Mouse (Mus musculus): Measurements from ENCODE around the gene Map2k5. TPM values are rescaled to one million over a fixed set of nuclear protein-coding genes. Genes with fewer than 3 reads are reported as not detected.

Map2k5 gene
- polyA plus RNA-seq, 1 experiment: 27.7 TPM

DNA sequence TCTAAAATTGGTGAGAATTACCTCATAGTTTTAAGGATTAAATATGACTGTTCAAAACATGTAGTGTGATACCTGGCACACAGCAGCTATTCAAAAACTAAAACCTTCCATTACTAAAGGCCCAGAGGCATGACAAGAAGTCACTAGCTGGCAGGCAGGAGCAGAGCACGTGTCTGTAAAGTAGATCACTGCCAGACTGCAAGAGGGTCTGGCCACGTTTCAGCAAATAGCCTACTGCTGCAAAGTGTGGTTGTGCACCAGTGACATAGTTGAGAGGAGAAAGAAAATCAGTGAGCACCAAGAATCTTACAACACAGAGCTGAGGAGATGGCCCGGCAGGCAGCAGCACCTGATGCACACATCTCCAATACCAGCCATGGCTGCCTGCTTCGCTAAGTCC lies 75.2 kb downstream of the Map2k5 start:
- no peak for TF ChIP-seq POLR2A (IDR thresholded peaks at IDR 0.05; ENCODE audit: low read depth, low read length)
- no peak for TF ChIP-seq CTCF (IDR thresholded peaks at IDR 0.05; ENCODE audit: extremely low read depth, insufficient read depth, insufficient read length, insufficient replicate concordance)
- H3K27ac ChIP-seq (ENCODE audit: insufficient read depth, low read length): no peak overlapping the region
- no peak overlapping the region for H3K4me3 ChIP-seq (ENCODE audit: extremely low read depth, insufficient read depth, insufficient read length)
- 89% methylated on average over 4 of the region's 4 CpGs for WGBS
- H3K4me1 ChIP-seq (ENCODE audit: control insufficient read depth, insufficient read depth, insufficient read length): no peaks in the 10 kb centered on the region
- DNase-seq (ENCODE audit: low read depth in 1 of 2, low spot score in 2 of 2): no peak
- no peaks in the 10 kb centered on the region for H3K27me3 ChIP-seq (ENCODE audit: control insufficient read depth, insufficient read depth, low read length)
- peaks cover 3% of the 10 kb centered on the region; the same call in 1 of the 2 replicates for H3K36me3 ChIP-seq (ENCODE audit: control insufficient read depth, insufficient read depth, low read length)

DNA sequence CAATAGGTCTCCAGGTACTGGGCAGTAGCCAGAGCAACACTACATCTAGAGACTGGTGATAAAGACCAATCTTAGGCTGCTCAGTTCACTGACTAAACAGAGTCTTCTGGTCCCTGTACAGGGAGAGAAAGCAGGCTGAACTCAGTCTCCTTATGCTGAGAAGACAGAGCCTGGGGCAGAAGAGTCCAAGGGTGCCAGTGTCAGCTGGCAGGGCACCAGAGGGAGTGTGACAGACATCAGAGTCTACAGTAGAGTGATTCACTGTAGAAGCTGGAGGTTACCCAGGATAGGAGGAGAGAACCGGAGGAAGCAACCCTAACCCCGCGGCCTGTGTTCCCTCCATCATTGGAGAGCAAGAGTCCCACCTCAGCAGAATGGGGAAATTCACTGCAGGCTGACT lies 79.0 kb downstream of the Map2k5 start:
- Histone ChIP-seq H3K27ac (ENCODE audit: insufficient read depth, low read length) (no peak overlapping the region), H3K4me1 (ENCODE audit: control insufficient read depth, insufficient read depth, insufficient read length) (peaks cover 2% of the 10 kb centered on the region; the same call in 1 of the 2 replicates), H3K27me3 (ENCODE audit: control insufficient read depth, insufficient read depth, low read length) (no peaks in the 10 kb centered on the region), H3K4me3 (ENCODE audit: extremely low read depth, insufficient read depth, insufficient read length) (no peak overlapping the region), H3K36me3 (ENCODE audit: control insufficient read depth, insufficient read depth, low read length) (peaks cover 3% of the 10 kb centered on the region; the same call in 1 of the 2 replicates)
- WGBS: 94% methylated on average over 3 of the region's 3 CpGs
- no peak for DNase-seq (ENCODE audit: low read depth in 1 of 2, low spot score in 2 of 2)
- TF ChIP-seq CTCF (IDR thresholded peaks at IDR 0.05; ENCODE audit: extremely low read depth, insufficient read depth, insufficient read length, insufficient replicate concordance): no peak
- no peak for TF ChIP-seq POLR2A (IDR thresholded peaks at IDR 0.05; ENCODE audit: low read depth, low read length)

DNA sequence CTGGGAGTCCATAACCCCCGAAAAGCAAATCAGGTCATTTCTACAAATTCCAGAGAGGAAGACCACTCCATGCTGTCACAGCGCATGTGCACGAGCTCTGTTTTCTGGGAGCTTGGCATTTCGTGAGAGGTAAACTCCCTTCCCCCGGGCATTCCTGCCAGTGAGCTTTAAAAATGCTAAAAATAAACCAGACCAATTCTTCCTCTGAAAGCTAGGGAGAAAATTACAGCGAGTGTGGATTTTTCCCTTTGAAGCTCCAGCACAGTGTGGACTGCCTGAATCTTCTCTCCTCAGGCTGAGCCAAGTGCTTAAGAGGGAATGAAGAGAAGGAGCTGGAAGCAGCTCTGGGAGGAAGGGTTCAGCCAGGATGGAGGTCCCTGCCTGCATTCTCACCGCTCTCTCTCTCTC lies 82.1 kb downstream of the Map2k5 start:
- H3K4me1 ChIP-seq (ENCODE audit: control insufficient read depth, insufficient read depth, insufficient read length): peaks cover 2% of the 10 kb centered on the region; the same call in 1 of the 2 replicates
- no peak for DNase-seq (ENCODE audit: low read depth in 1 of 2, low spot score in 2 of 2)
- no peaks in the 10 kb centered on the region for H3K27me3 ChIP-seq (ENCODE audit: control insufficient read depth, insufficient read depth, low read length)
- TF ChIP-seq CTCF (IDR thresholded peaks at IDR 0.05; ENCODE audit: extremely low read depth, insufficient read depth, insufficient read length, insufficient replicate concordance): no peak
- TF ChIP-seq POLR2A (IDR thresholded peaks at IDR 0.05; ENCODE audit: low read depth, low read length): no peak
- H3K36me3 ChIP-seq (ENCODE audit: control insufficient read depth, insufficient read depth, low read length): peaks cover 6% of the 10 kb centered on the region; the same call in 1 of the 2 replicates
- no peak overlapping the region for H3K4me3 ChIP-seq (ENCODE audit: extremely low read depth, insufficient read depth, insufficient read length)
- 82% methylated on average over 7 of the region's 7 CpGs for WGBS
- H3K27ac ChIP-seq (ENCODE audit: insufficient read depth, low read length): no peak overlapping the region

DNA sequence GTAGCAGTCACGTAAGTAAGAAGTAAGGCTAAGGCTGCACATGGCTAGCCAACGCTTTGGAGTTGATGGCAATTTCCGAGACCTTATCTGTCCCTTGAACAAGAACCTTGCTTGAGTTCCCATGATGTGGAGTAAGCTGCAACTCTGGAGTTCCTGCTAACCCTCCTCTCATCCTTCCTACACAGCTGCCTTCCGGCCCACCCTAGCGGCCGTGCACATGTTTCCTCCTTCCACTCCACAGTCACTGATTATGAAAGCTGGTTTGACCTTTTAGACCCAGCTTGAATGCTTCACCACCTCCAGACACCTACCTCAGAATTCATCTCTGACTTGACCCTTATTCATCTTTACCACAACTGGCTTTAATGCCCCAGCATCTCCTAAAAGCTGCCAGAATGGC lies 82.9 kb downstream of the Map2k5 start:
- no peak for TF ChIP-seq POLR2A (IDR thresholded peaks at IDR 0.05; ENCODE audit: low read depth, low read length)
- peak; percentile 1; the same call in 1 of the 2 replicates for TF ChIP-seq CTCF (IDR thresholded peaks at IDR 0.05; ENCODE audit: extremely low read depth, insufficient read depth, insufficient read length, insufficient replicate concordance)
- DNase-seq (ENCODE audit: low read depth in 1 of 2, low spot score in 2 of 2): peak in 1 of 2 experiments; percentile 6
- Histone ChIP-seq H3K4me3 (ENCODE audit: extremely low read depth, insufficient read depth, insufficient read length) (no peak overlapping the region), H3K27ac (ENCODE audit: insufficient read depth, low read length) (no peak overlapping the region), H3K4me1 (ENCODE audit: control insufficient read depth, insufficient read depth, insufficient read length) (peaks cover 2% of the 10 kb centered on the region; the same call in 1 of the 2 replicates), H3K27me3 (ENCODE audit: control insufficient read depth, insufficient read depth, low read length) (no peaks in the 10 kb centered on the region), H3K36me3 (ENCODE audit: control insufficient read depth, insufficient read depth, low read length) (peaks cover 3% of the 10 kb centered on the region; the same call in 1 of the 2 replicates)
- 39% methylated on average over 6 of the region's 6 CpGs for WGBS

DNA sequence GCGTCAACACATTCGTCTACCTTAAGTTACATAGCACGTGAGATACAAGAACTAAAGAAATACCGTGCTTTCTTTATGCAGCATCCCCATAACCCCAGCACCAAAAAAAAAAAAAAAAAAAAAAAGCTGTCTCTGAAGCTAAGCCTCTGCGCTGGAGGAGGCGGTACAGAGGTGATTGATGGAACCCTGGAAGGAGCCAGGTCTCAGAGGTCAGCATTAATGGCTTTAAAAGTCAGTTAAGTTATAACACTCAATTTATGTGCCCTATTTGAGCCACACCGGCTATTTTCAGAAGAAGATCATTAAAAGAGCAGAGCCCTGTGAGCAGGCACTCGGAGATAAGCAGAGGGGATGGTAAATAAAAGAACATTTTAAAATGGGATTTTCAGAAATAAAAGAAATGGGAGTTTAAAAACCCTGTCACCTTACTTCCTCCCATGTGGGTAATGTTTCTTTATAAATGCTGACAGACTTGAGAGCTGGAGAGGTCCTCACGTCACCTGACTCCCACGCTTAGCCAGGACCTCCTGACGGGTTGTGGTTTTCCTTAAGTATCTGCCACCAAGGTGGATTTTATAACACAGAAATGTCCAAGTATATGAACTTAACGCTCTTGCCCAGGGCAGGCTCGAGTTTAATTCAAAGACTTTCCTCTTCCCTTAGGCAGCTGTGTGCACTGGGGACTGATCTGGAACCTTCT lies 83.8 kb downstream of the Map2k5 start:
- no peak for DNase-seq (ENCODE audit: low read depth in 1 of 2, low spot score in 2 of 2)
- Histone ChIP-seq H3K4me3 (ENCODE audit: extremely low read depth, insufficient read depth, insufficient read length) (no peak overlapping the region), H3K36me3 (ENCODE audit: control insufficient read depth, insufficient read depth, low read length) (peaks cover 3% of the 10 kb centered on the region; the same call in 1 of the 2 replicates), H3K4me1 (ENCODE audit: control insufficient read depth, insufficient read depth, insufficient read length) (peaks cover 2% of the 10 kb centered on the region; the same call in 1 of the 2 replicates), H3K27ac (ENCODE audit: insufficient read depth, low read length) (no peak overlapping the region), H3K27me3 (ENCODE audit: control insufficient read depth, insufficient read depth, low read length) (no peaks in the 10 kb centered on the region)
- TF ChIP-seq CTCF (IDR thresholded peaks at IDR 0.05; ENCODE audit: extremely low read depth, insufficient read depth, insufficient read length, insufficient replicate concordance): no peak
- no peak for TF ChIP-seq POLR2A (IDR thresholded peaks at IDR 0.05; ENCODE audit: low read depth, low read length)
- WGBS: 76% methylated on average over 13 of the region's 13 CpGs

DNA sequence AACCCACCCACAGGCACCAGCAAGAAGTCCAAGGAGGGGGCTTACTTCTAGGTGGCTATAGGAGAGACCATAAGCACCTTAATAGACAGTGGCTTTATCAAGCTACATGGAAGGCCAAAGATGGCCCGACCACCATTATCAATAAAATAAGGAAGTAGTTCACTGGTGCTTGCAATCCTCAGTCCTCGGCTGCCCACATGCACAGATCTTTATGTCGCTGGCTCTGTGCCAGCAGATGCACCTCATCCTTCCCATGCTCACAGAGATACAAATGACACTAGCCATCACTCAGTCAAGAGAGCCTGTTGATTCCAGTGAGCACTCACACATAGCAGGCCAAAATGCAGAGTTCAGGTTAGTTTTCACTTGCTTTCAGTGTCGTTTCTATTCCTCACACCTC lies 89.0 kb downstream of the Map2k5 start:
- H3K27me3 ChIP-seq (ENCODE audit: control insufficient read depth, insufficient read depth, low read length): no peaks in the 10 kb centered on the region
- WGBS: 76% methylated on average over 4 of the region's 4 CpGs
- TF ChIP-seq POLR2A (IDR thresholded peaks at IDR 0.05; ENCODE audit: low read depth, low read length) (no peak), CTCF (IDR thresholded peaks at IDR 0.05; ENCODE audit: extremely low read depth, insufficient read depth, insufficient read length, insufficient replicate concordance) (no peak)
- no peak for DNase-seq (ENCODE audit: low read depth in 1 of 2, low spot score in 2 of 2)
- H3K36me3 ChIP-seq (ENCODE audit: control insufficient read depth, insufficient read depth, low read length): peaks cover 3% of the 10 kb centered on the region; the same call in 1 of the 2 replicates
- H3K4me3 ChIP-seq (ENCODE audit: extremely low read depth, insufficient read depth, insufficient read length): no peak overlapping the region
- no peaks in the 10 kb centered on the region for H3K4me1 ChIP-seq (ENCODE audit: control insufficient read depth, insufficient read depth, insufficient read length)
- H3K27ac ChIP-seq (ENCODE audit: insufficient read depth, low read length): no peak overlapping the region

DNA sequence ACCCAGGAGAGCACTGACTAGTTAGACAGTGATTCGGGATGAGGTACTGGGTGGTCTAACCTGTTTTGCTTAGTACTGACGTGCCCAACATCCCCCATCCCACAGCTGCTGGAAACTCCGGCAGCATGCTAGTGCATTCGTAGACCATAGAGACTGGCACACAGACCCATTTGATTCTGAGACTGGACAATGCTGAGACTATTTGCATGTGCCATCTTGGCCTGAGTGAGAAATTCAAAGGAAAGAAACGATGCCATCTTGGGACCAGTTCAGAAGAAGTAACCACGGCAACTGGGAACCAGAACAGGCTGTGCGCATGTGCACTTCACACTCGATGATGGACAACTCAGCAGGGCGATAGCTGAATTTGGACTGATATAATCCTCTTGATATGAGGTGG lies 93.3 kb downstream of the Map2k5 start:
- no peak for TF ChIP-seq POLR2A (IDR thresholded peaks at IDR 0.05; ENCODE audit: low read depth, low read length)
- no peak for TF ChIP-seq CTCF (IDR thresholded peaks at IDR 0.05; ENCODE audit: extremely low read depth, insufficient read depth, insufficient read length, insufficient replicate concordance)
- 93% methylated on average over 9 of the region's 9 CpGs for WGBS
- no peak for DNase-seq (ENCODE audit: low read depth in 1 of 2, low spot score in 2 of 2)

More for the DNA sequence above, 93.3 kb downstream of the Map2k5 start:
- H3K4me3 ChIP-seq (ENCODE audit: extremely low read depth, insufficient read depth, insufficient read length): no peak overlapping the region
- no peak overlapping the region for H3K27ac ChIP-seq (ENCODE audit: insufficient read depth, low read length)
- no peaks in the 10 kb centered on the region for H3K4me1 ChIP-seq (ENCODE audit: control insufficient read depth, insufficient read depth, insufficient read length)
- peaks cover 1% of the 10 kb centered on the region; the same call in 1 of the 2 replicates for H3K36me3 ChIP-seq (ENCODE audit: control insufficient read depth, insufficient read depth, low read length)
- H3K27me3 ChIP-seq (ENCODE audit: control insufficient read depth, insufficient read depth, low read length): no peaks in the 10 kb centered on the region
